Mouse (Mus musculus): ENCODE measurements around the gene Rab5b.
"Not testable (repeated sequence)": the region's sequence is repeated elsewhere in the genome, so short reads cannot be mapped to it uniquely, and the experiment has no call there.

Rab5b gene

GRCm38 (mm10) chr10:128695992-128696807 is at the start of gene Rab5b:
TSS of gene Rab5b (minus strand) at chr10:128696264.
- CTCF ChIA-PET: interaction anchor here (0.6 to 0.7 kb wide), 2 partner anchors 33 to 49 kb away, joined by 3 to 10 read pairs; no protein-coding TSS in a partner anchor

- CTCF ChIA-PET: interaction anchor here (0.6 to 1.4 kb wide), 4 partner anchors 13 to 78 kb away, joined by 3 to 5 read pairs (median 4); no protein-coding TSS in a partner anchor
Measured at GRCm38 (mm10) chr10:128744680-128745601, 48.9 kb upstream of the Rab5b start, which contains the start of gene Dgka. TSS of gene Dgka (minus strand) at chr10:128744855.

GRCm38 (mm10) chr10:128744211-128744610 is 48.1 kb upstream of the Rab5b start:
- CTCF ChIA-PET: no interaction called here

GRCm38 (mm10) chr10:128743791-128744191 is 47.7 kb upstream of the Rab5b start:
- CTCF ChIA-PET: no interaction called here

- CTCF ChIA-PET: no interaction called here
Measured at GRCm38 (mm10) chr10:128743235-128743634, 47.2 kb upstream of the Rab5b start.

GRCm38 (mm10) chr10:128742616-128743015 is 46.6 kb upstream of the Rab5b start:
- CTCF ChIA-PET: no interaction called here

GRCm38 (mm10) chr10:128740296-128740695 is 44.2 kb upstream of the Rab5b start:
- CTCF ChIA-PET: interaction anchor here (0.6 kb wide), 1 partner anchor 660 kb away, joined by 5 read pairs; no protein-coding TSS in a partner anchor

- CTCF ChIA-PET: interaction anchor here (1.1 kb wide), 1 partner anchor 66 kb away, joined by 3 read pairs; no protein-coding TSS in a partner anchor
Measured at GRCm38 (mm10) chr10:128737435-128737834, 41.4 kb upstream of the Rab5b start.

- CTCF ChIA-PET: interaction anchor here (0.5 to 1.0 kb wide), 3 partner anchors 13 to 18 kb away, joined by 3 to 4 read pairs (median 3); partner anchors contain the start of gene Dgka
Measured at GRCm38 (mm10) chr10:128731992-128732391, 35.9 kb upstream of the Rab5b start.

- CTCF ChIA-PET: interaction anchor here (0.7 to 1.6 kb wide), 5 partner anchors 11 to 164 kb away, joined by 3 to 5 read pairs (median 5); no protein-coding TSS in a partner anchor
Measured at GRCm38 (mm10) chr10:128731002-128731433, 35.0 kb upstream of the Rab5b start.

GRCm38 (mm10) chr10:128728059-128728458 is 32.0 kb upstream of the Rab5b start:
- CTCF ChIA-PET: no interaction called here

GRCm38 (mm10) chr10:128725466-128725865 is 29.4 kb upstream of the Rab5b start:
- CTCF ChIA-PET: not testable (repeated sequence)

- CTCF ChIA-PET: interaction anchor here (0.6 to 1.0 kb wide), 4 partner anchors 11 to 252 kb away, joined by 3 to 7 read pairs (median 3); partner anchors contain the start of gene Cdk2
Measured at GRCm38 (mm10) chr10:128715559-128716537, 19.8 kb upstream of the Rab5b start.

- CTCF ChIA-PET: interaction anchor here (0.6 to 1.5 kb wide), 4 partner anchors 10 to 148 kb away, joined by 3 to 13 read pairs (median 4); no protein-coding TSS in a partner anchor
Measured at GRCm38 (mm10) chr10:128711318-128711717, 15.3 kb upstream of the Rab5b start.

- CTCF ChIA-PET: interaction anchor here (0.6 to 1.1 kb wide), 3 partner anchors 10 to 77 kb away, joined by 3 read pairs; no protein-coding TSS in a partner anchor
Measured at GRCm38 (mm10) chr10:128705317-128705693, 9.2 kb upstream of the Rab5b start.

GRCm38 (mm10) chr10:128704491-128705316 is 8.6 kb upstream of the Rab5b start, which contains the start of gene Cdk2:
TSS of gene Cdk2 (minus strand) at chr10:128705031.
- CTCF ChIA-PET: interaction anchor here (0.6 to 1.1 kb wide), 2 partner anchors 10 to 594 kb away, joined by 3 to 5 read pairs; no protein-coding TSS in a partner anchor

GRCm38 (mm10) chr10:128703895-128704294 is 7.8 kb upstream of the Rab5b start, which contains the start of gene Pmel:
TSS of gene Pmel (plus strand) at chr10:128704195.
- CTCF ChIA-PET: no interaction called here

GRCm38 (mm10) chr10:128702328-128703007 is 6.4 kb upstream of the Rab5b start:
- CTCF ChIA-PET: interaction anchor here (0.6 kb wide), 1 partner anchor 243 kb away, joined by 3 read pairs; no protein-coding TSS in a partner anchor
